Comparison of ENCODE assay signal across 8 mouse cellular contexts in genomic region chr1:161195541-161196351, GRCm38 (mm10). TPM values are rescaled to one million over a fixed set of nuclear protein-coding genes. Genes with fewer than 3 reads are reported as not detected.
DNase-seq lines count a peak whose midpoint lies in the region; ATAC-seq and TF ChIP-seq lines count a peak whose summit lies in the region.

No protein-coding gene starts in this region.

- no peaks in the 10 kb centered on the region for H3K9me3 ChIP-seq in hindbrain, embryonic 12.5 days (replicated peaks)
- H3K9me3 ChIP-seq in lung, postnatal 0 days (ENCODE audit: low read length) = no peaks in the 10 kb centered on the region

- under 1% methylated on average over 16 of the region's 16 CpGs for WGBS in hindbrain, embryonic 12.5 days
- WGBS in lung, postnatal 0 days = under 1% methylated on average over 16 of the region's 16 CpGs

- peak; percentile 39; the same call in 1 of the 2 replicates for TF ChIP-seq EP300 in lung, postnatal 0 days (IDR thresholded peaks at IDR 0.05)

- ATAC-seq in hindbrain, embryonic 12.5 days (ENCODE audit: low FRiP score) = peak; percentile 99
- peak; percentile 97 for ATAC-seq in lung, postnatal 0 days

- peak overlapping the region; percentile 74 for H3K27ac ChIP-seq in hindbrain, embryonic 12.5 days
- H3K27ac ChIP-seq in lung, postnatal 0 days (ENCODE audit: low read length) = peak overlapping the region; percentile 34; the same call in 1 of the 2 replicates

- H3K4me2 ChIP-seq in hindbrain, embryonic 12.5 days (replicated peaks) = peak overlapping the region; percentile 64
- H3K4me2 ChIP-seq in lung, postnatal 0 days (replicated peaks; ENCODE audit: low read depth, low read length) = peak overlapping the region; percentile 59

- no peaks in the 10 kb centered on the region for H3K36me3 ChIP-seq in hindbrain, embryonic 12.5 days
- H3K36me3 ChIP-seq in lung, postnatal 0 days (ENCODE audit: insufficient read depth, low read length) = no peaks in the 10 kb centered on the region

- H3K4me1 ChIP-seq in hindbrain, embryonic 12.5 days = peaks cover 8% of the 10 kb centered on the region
- peaks cover 9% of the 10 kb centered on the region; the same call in 1 of the 2 replicates for H3K4me1 ChIP-seq in lung, postnatal 0 days (ENCODE audit: insufficient read depth, low read depth, low read length)

- no peaks in the 10 kb centered on the region for H3K27me3 ChIP-seq in hindbrain, embryonic 12.5 days
- H3K27me3 ChIP-seq in lung, postnatal 0 days (replicated peaks; ENCODE audit: insufficient read depth, low read length) = no peaks in the 10 kb centered on the region

- DNase-seq in ZHBTc4 (ENCODE audit: low read depth, low spot score) = peak; percentile 94
- DNase-seq in cerebellum, postnatal 25 days = peak; percentile 79 to 86
- DNase-seq in frontal cortex, postnatal 14 days (ENCODE audit: low spot score in 2 of 2) = peak; percentile 62 to 69
- DNase-seq in layer of hippocampus, postnatal 10 days (ENCODE audit: low spot score in 2 of 2) = peak; percentile 77 to 85
- peak; percentile 94 for DNase-seq in lung, postnatal 0 days (ENCODE audit: low spot score)
- DNase-seq in ovary, postnatal 14 days (ENCODE audit: low spot score) = peak; percentile 55
- DNase-seq in thymus, postnatal 25 days = peak; percentile 58

- peak; percentile 90 for TF ChIP-seq CTCF in lung, postnatal 0 days (IDR thresholded peaks at IDR 0.05)

- peak overlapping the region; percentile 42 for H3K4me3 ChIP-seq in hindbrain, embryonic 12.5 days
- H3K4me3 ChIP-seq in lung, postnatal 0 days (ENCODE audit: low read depth, low read length) = peak overlapping the region; percentile 37

- H3K9ac ChIP-seq in hindbrain, embryonic 12.5 days = peak overlapping the region; percentile 44; the same call in 1 of the 2 replicates
- H3K9ac ChIP-seq in lung, postnatal 0 days (replicated peaks; ENCODE audit: low read depth) = peak overlapping the region; percentile 3; the same call in 1 of the 2 replicates

RNA-seq across cellular contexts. Expression of gene Tex50, which starts 36.6 kb away (rescaled TPM):
- polyA plus RNA-seq in hindbrain, embryonic 12.5 days (2016; fragmentation: Nextera tagmentation; extraction: Ambion mirVana) = 0.26 TPM in 1 of 2 replicates, not detected in the other
- total RNA-seq in layer of hippocampus, postnatal 10 days (2021) = not detected
- polyA plus RNA-seq in lung, postnatal 0 days (2015; fragmentation: Nextera tagmentation; extraction: Ambion mirVana) = 0.15 TPM in 1 of 2 replicates, not detected in the other

RNA-seq across cellular contexts. Expression of gene Ankrd45, which starts 53.3 kb away (rescaled TPM):
- 6.4 and 8.2 TPM in 2 replicates for polyA plus RNA-seq in hindbrain, embryonic 12.5 days (2016; fragmentation: Nextera tagmentation; extraction: Ambion mirVana)
- 10 to 100 TPM; 27.1 to 29.2 TPM for total RNA-seq in layer of hippocampus, postnatal 10 days (2021)
- 1.3 and 2.2 TPM in 2 replicates for polyA plus RNA-seq in lung, postnatal 0 days (2015; fragmentation: Nextera tagmentation; extraction: Ambion mirVana)

RNA-seq across cellular contexts. Expression of gene Prdx6, which starts 55.3 kb away (rescaled TPM):
- 314 and 331 TPM in 2 replicates for polyA plus RNA-seq in hindbrain, embryonic 12.5 days (2016; fragmentation: Nextera tagmentation; extraction: Ambion mirVana)
- total RNA-seq in layer of hippocampus, postnatal 10 days (2021) = 100 to 1,000 TPM; 214 to 229 TPM
- polyA plus RNA-seq in lung, postnatal 0 days (2015; fragmentation: Nextera tagmentation; extraction: Ambion mirVana) = 1,194 and 1,245 TPM in 2 replicates

Comparison
In these comparisons a context has a peak if more than half of its experiments do, and no peak if none do; other contexts are left out.
1. Peak in every context shown above with its lines: DNase-seq, ATAC-seq, H3K4me3 ChIP-seq and H3K27ac ChIP-seq.